Mouse (Mus musculus) forebrain, embryonic 10.5 days (tissue): ENCODE data around the gene Uggt2. TPM values are rescaled to one million over a fixed set of nuclear protein-coding genes. Genes with fewer than 3 reads are reported as not detected.

Experiments used
- polyA plus RNA-seq: library from polyadenylated mRNA; unstranded; fragments of >200 nt; fragmentation: Nextera tagmentation; extraction: Ambion mirVana; gene quantifications from 2 replicates; pipeline ENCODE4 v1.2.1, GENCODE M21; 2016

Uggt2 gene
- polyA plus RNA-seq, 1 experiment from 2014 or later, result 15.8 TPM

Other genes starting within 250 kb of the Uggt2 start
- 13.0 and 13.9 TPM in 2 replicates for gene Dzip1, start 174.0 kb downstream of the Uggt2 start, polyA plus RNA-seq
- gene Dnajc3, start 161.5 kb downstream of the Uggt2 start, polyA plus RNA-seq, result 28.4 and 32.2 TPM in 2 replicates
- gene Hs6st3, start 38.9 kb upstream of the Uggt2 start, polyA plus RNA-seq, result not detected in 2 replicates